Mouse (Mus musculus) brown adipose tissue, adult 24 weeks (tissue): Measurements from ENCODE around the gene Henmt1. TPM values are rescaled to one million over a fixed set of nuclear protein-coding genes. Genes with fewer than 3 reads are reported as not detected.

ENCODE experiments used
- H3K27ac ChIP-seq: fragments of 200-500 bp; replicated peaks from 2 replicates; pipeline ENCODE4 v1.5.1; 2012; ENCODE audit warnings: low read depth, mild to moderate bottlenecking, low read length
- H3K4me1 ChIP-seq: fragments of 200-500 bp; 2 replicates; pipeline ENCODE4 v1.6.1; 2012; ENCODE audit warnings: low read length, mixed read lengths; ENCODE audit not compliant: control insufficient read depth, insufficient read depth, insufficient read length
- H3K4me3 ChIP-seq: fragments of 200-500 bp; 2 replicates; pipeline ENCODE4 v1.5.1; 2012; ENCODE audit warnings: low read depth, mild to moderate bottlenecking, low read length, moderate library complexity; ENCODE audit not compliant: insufficient read depth
- polyA plus RNA-seq: library from polyadenylated mRNA; stranded (reverse); fragments of >200 nt; gene quantifications from 2 replicates; pipeline ENCODE4 v1.2.4, GENCODE M21; 2012; ENCODE audit not compliant: missing spikeins, insufficient read depth, insufficient read length

Henmt1 gene
- polyA plus RNA-seq, 1 experiment, result not detected

- Histone ChIP-seq H3K4me1 (no peaks in the 10 kb centered on the region), H3K4me3 (no peak overlapping the region), H3K27ac (no peak overlapping the region)
Measured at GRCm38 (mm10) chr3:108964361-108965044, 24.8 kb downstream of the Henmt1 start.

- H3K4me3 ChIP-seq, result no peak overlapping the region
- H3K4me1 ChIP-seq, result no peaks in the 10 kb centered on the region
- H3K27ac ChIP-seq, result no peak overlapping the region
Measured at GRCm38 (mm10) chr3:108966051-108966450, 26.4 kb downstream of the Henmt1 start.

GRCm38 (mm10) chr3:108973980-108974660, 34.4 kb downstream of the Henmt1 start:
- Histone ChIP-seq H3K4me3 (no peak overlapping the region), H3K4me1 (no peaks in the 10 kb centered on the region), H3K27ac (no peak overlapping the region)

- Histone ChIP-seq H3K4me1 (no peaks in the 10 kb centered on the region), H3K4me3 (no peak overlapping the region), H3K27ac (no peak overlapping the region)
Measured at GRCm38 (mm10) chr3:108974920-108975485, 35.3 kb downstream of the Henmt1 start.

- no peak overlapping the region for H3K27ac ChIP-seq
- H3K4me1 ChIP-seq, result no peaks in the 10 kb centered on the region
- no peak overlapping the region for H3K4me3 ChIP-seq
Measured at GRCm38 (mm10) chr3:108977340-108978030, 37.8 kb downstream of the Henmt1 start.

GRCm38 (mm10) chr3:108981946-108982345, 42.3 kb downstream of the Henmt1 start:
- H3K27ac ChIP-seq, result no peak overlapping the region
- no peak overlapping the region for H3K4me3 ChIP-seq
- no peaks in the 10 kb centered on the region for H3K4me1 ChIP-seq

- no peak overlapping the region for H3K4me3 ChIP-seq
- H3K27ac ChIP-seq, result no peak overlapping the region
- no peaks in the 10 kb centered on the region for H3K4me1 ChIP-seq
Measured at GRCm38 (mm10) chr3:108983989-108984388, 44.3 kb downstream of the Henmt1 start.

- Histone ChIP-seq H3K27ac (no peak overlapping the region), H3K4me3 (no peak overlapping the region), H3K4me1 (no peaks in the 10 kb centered on the region)
Measured at GRCm38 (mm10) chr3:108986534-108986933, 46.9 kb downstream of the Henmt1 start.

- Histone ChIP-seq H3K27ac (no peak overlapping the region), H3K4me3 (no peak overlapping the region), H3K4me1 (no peaks in the 10 kb centered on the region)
Measured at GRCm38 (mm10) chr3:108987009-108987659, 47.5 kb downstream of the Henmt1 start.

GRCm38 (mm10) chr3:108989971-108990548, 50.4 kb downstream of the Henmt1 start:
- no peaks in the 10 kb centered on the region for H3K4me1 ChIP-seq
- 0 out of 2 replicates have a peak overlapping the region, but pooled peaks have one; percentile 1 for H3K27ac ChIP-seq

GRCm38 (mm10) chr3:108994477-108994876, 54.8 kb downstream of the Henmt1 start:
- H3K4me1 ChIP-seq, result peaks cover 3% of the 10 kb centered on the region; the same call in 1 of the 2 replicates
- no peak overlapping the region for H3K27ac ChIP-seq

More at GRCm38 (mm10) chr3:108989971-108990548, 50.4 kb downstream of the Henmt1 start:
- H3K4me3 ChIP-seq, result no peak overlapping the region

GRCm38 (mm10) chr3:108995379-108995778, 55.7 kb downstream of the Henmt1 start:
- Histone ChIP-seq H3K4me3 (no peak overlapping the region), H3K27ac (no peak overlapping the region), H3K4me1 (peaks cover 3% of the 10 kb centered on the region; the same call in 1 of the 2 replicates)

More at GRCm38 (mm10) chr3:108994477-108994876, 54.8 kb downstream of the Henmt1 start:
- no peak overlapping the region for H3K4me3 ChIP-seq

- peaks cover 3% of the 10 kb centered on the region; the same call in 1 of the 2 replicates for H3K4me1 ChIP-seq
- H3K27ac ChIP-seq, result peak overlapping the region; percentile 15
- no peak overlapping the region for H3K4me3 ChIP-seq
Measured at GRCm38 (mm10) chr3:108997284-108997683, 57.6 kb downstream of the Henmt1 start.

- H3K27ac ChIP-seq, result peak overlapping the region; percentile 15
Measured at GRCm38 (mm10) chr3:108997762-108998161, 58.1 kb downstream of the Henmt1 start.

More at GRCm38 (mm10) chr3:108997762-108998161, 58.1 kb downstream of the Henmt1 start:
- Histone ChIP-seq H3K4me3 (no peak overlapping the region), H3K4me1 (peaks cover 3% of the 10 kb centered on the region; the same call in 1 of the 2 replicates)
